Mouse (Mus musculus): ENCODE results near the gene Adgrb3.
"Not testable (repeated sequence)": the region's sequence is repeated elsewhere in the genome, so short reads cannot be mapped to it uniquely, and the experiment has no call there.

Gene Adgrb3

DNA sequence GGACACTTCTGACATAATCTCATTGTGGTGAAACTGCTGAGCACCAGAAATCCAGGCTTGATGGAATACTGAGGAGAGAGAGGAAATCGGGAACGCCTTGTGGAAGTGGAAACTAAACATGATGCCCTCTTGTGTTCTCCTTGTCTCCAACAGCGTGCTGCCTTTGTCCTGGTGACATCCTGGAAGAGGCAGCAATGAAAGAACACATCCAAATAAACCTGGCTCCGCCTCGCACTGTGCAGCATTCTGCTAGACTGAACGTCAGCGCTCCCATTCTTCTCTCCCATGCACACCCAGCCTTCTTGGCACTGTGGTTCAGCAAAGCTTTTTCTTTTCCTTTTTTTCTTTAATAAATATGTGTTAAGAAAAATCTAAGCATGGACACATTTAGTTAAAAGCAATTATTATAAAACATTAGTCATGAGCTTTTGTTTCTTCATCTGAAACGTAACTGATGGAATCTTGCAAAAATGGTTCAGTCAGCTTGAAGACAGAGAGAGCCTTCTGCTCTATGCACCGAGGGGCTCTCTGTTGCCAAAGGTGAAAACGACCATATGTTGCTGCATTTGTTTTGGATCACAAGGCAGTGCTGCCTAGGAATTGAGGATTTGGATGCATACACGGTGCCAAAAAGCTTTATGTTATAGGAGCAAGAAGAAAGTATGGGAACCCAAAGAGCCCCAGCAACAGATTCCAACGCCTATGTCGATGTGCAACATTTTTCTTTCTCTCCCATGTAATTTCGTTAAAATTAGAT, 743.7 kb downstream of the Adgrb3 start:
- no peak for DNase-seq

DNA sequence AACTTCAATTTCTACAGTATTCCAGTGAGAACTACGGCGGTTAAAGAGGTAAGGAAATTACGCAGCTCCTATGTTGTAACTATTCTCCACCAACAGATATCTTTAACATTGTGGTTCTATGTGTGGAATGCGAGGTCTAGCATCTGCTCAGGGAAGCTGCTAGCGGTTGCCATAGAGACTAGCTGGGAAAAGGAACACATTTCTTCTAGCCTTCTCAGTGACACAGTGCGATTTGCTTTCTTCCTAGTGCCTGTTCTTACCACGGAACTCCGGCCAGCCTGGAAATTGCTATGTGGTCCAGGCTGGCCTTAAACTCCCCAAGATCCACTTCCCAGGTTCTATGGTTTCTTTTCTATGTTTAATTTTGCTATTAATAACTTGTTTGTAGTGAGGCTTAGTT, 747.1 kb downstream of the Adgrb3 start:
- DNase-seq, result no peak

DNA sequence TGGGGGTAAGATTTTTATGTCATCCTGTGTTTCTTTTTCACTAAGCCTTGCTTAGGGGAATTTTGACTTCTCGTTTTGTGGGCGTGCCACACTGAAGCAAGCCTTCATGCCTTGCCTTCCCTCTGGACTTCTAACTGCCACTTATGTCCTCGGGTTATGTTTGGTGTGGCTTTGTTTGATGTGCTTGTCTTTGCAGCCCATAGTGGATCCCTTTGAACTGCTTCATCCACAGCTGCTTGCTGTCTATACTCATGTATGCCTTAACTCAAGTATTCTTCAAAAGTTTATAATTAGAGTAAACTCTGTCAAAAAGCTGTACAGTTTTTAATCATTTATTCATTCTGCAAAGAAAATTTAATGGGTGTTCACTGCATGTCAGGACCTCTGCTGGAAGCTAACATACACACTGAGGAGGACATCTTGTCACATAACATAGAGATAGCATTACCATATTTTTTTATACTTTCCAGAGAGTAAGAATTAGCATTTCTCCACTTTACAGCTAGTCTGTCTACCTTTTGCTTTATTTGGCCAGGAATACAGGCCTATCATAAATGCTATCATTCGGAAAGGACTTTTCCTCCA, 748.1 kb downstream of the Adgrb3 start:
- DNase-seq, result no peak

DNA sequence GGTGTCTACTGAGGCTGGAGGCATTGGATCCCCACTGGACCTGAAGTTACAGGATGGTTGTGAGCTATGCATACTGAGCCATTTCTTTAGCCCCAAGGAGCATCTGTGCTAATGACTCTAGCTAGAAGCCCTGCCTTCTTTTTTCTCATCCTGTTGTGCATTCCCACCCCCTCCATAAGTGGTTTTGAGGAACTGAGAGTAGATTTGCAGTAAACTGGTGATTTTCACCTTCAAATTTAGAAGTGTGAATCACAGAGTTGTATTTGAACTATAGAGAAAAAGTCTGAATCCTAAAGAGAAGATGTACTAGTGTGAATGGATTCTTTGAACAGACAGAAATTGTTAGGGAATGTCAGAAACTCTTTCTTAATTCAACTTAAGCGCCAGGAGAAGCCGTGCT, 750.1 kb downstream of the Adgrb3 start:
- no peak for DNase-seq

DNA sequence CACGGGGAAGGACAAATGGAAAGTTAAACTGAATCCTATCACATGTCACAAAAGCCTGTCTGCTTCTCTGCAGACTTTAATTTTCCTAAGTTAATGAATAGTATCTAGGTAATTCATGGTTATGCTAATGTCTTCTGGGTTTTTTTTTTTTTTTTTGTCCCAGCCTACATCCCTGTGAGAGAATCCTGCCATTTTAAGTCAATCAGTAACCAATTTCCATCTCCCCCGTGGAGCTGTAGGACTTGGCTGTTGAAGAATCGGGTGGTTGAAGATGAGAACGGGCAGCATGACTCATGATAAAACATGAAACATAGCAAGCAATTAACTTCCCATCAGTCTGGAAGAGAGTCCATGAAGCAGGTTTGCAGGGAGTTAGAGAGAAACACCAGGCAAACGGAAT, 753.6 kb downstream of the Adgrb3 start:
- DNase-seq, result no peak

DNA sequence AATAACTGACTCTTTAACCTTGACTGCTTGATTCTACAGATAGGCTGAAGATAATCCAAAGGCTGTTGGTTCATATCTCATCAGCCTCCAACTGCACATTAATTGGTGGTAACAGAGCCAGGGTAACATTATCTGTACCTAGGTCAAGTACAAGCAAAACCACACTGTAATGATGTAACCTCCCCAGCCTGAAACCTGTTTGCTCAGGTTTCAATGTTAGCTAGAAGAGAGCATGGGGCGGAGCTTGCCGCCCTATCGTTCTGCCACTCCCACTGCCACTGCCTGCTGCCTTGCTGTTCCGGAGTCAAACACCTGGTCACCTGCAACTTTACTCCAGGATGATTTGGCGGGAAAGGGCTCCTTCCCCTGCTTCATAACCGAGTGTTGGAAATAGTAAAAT, 765.5 kb downstream of the Adgrb3 start:
- DNase-seq, result no peak

DNA sequence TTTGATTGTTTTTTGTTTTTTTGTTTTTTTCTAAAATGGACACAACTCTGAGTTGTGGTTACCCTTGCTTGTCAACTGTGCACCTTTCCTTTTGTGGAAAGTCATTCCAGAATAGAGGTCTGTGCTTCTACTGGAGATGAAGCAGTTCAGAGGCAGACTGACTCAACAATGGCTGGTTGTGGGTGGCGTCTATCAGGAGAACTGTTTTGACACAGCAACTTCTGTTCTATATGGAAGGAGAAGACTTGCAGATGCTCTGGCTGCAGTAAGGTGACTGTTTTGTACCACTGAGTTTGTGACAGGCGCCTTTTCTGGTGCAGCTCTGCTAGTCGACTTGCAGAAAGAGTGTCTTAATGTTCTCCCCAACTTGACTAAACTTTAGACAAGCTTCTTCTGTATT, 768.6 kb downstream of the Adgrb3 start:
- DNase-seq, result no peak

DNA sequence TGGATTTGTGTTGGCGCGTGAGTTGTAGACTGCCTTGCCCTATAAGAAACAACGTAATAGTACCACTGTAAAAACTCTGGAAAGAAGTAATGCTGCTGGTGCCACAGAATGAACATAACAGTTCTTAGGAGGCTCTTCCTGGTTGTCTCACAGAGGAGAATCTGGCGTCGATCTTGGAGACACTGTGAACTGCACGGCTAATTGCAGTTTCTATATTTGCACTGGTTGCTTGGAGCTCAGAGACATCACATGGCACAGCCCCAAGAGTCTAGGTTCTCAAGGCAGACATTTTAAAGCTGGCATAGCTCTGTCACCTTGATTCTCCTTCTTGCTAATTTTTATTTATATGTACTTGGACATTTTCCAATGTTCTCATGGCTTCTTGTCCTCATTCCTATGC, 769.3 kb downstream of the Adgrb3 start:
- no peak for DNase-seq

DNA sequence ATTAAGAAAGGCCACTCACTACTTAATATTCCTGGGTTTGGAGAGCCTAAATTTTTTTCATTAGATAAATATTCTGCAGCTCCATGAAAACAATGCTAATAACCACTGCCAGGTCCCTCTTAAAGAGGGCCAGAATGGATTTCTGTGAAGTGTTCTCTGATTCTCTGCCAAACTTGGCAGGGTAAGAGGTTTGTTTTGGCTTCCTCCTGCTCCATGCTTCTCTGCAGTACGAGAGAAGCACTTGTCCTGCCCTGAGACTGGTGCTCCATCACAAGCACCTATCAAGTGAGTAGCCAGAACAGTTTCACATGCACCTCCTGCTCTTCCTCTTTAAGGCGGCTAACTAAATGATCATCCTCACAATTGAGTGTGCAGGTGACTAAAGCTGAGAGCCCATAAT, 771.9 kb downstream of the Adgrb3 start:
- DNase-seq, result no peak

DNA sequence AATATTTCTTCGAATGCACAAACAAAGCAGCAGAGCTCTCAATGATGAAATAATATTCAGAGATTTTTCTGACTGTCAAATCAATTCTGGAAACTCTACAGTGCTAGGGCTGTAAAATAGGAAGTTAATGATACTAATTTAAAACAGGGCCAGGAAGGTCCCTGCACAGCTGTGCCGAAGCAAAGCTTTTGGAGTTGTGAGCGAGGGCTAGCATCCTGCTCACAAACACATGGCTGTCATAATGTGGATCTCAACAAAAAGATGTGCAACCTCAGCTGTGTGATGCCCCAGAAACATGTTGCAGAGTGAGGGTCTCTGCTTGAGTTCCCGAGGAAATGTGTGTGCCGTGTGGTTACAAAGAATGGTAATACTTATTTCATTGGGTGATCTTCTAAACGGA, 772.3 kb downstream of the Adgrb3 start:
- DNase-seq, result no peak

DNA sequence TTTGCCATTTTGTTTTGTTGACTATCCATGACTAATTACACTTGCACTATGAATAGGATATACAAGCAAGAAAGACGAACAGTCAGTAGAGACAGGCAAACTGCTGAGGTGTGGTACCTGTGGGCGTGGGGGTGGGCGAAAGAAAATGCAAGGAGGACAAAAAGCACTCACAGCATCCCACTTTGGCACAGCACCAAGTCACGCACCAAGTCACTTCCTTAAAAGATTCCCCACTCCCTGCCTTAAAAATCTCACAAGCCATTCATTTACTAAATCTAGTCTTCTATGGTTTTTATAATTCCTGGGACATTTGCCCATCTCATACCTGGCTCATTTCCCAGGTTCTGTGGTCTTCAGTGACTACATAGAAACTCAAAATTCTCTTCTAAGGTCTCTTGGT, 787.4 kb downstream of the Adgrb3 start:
- DNase-seq, result no peak

DNA sequence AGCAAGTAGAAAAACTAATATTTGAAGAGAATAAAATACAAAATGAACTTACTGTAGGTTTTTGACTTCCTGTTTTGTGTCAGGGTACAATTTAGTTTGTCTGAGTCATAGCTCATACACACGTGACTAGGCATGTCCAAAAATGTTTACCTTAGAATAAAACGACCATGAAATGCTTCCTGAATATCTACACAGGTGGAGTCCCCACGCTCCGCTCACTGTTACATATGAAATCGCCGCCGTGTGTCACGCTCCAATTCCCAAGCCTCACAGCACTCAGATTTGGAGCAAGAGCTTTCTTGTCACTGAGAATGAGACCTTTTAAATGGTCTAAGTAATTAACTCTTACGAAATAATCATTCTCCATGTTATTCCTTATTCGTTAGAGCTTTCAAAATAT, 795.3 kb downstream of the Adgrb3 start:
- DNase-seq, result no peak

DNA sequence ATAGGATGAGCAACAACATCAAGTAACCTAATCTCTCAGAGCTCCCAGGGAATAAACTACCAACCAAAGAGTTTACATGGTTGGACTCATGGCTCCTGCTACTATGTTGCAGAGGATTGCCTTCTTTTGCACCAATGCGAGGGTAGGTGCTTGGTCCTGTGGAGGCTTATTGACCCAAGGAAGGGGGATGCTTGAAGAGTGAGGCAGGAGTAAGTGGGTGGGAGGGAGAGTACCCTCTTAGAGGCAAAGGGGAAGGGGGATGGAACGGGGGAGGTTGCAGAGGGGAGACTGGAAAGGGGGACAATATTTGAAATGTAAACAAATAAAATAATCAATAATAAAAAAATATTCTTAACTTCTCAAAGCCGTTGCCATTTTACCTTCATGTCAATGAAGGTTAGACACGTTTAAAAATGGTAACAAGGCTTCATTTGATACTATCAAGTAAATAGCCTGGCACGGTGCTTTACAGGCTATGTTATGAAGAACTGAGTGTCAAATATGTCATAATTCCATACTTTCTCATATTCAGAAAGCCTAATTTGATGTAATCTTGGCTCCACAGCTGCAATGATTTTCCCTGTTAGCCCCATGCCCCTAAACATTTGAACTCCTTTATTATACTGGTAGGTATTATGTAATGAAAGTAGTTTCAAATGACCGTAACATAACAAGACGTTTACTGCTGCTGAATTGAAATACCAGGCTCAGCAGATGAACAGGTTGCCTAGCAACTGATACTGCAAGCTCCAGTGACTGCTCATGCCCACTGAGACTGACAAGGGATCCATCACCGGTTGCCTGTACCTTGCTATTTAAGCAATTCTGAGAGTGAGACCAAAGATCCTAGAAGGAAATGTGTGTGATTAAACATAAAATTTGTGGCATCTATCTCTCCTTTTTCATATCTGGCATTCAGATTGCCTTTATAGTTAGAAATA, 796.1 kb downstream of the Adgrb3 start:
- no peak for DNase-seq

DNA sequence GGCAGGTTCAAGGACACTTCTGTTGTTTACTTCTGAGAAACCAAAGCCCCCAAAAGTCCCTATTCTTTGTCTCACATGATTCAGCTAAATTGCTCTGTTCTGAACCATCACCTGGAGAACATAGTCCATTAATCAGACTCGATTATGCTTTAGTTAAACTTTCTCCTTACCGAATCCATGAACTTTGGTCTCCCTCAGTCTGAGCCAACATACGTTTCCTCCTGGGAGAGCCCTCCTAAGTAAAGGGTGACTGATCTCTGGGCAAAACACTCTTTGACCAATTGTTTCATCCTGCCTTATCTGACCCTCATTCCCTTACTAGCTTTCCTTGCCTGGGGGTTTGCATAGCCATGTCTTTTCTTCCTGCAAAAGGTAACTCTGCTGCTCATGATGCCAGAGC, 806.4 kb downstream of the Adgrb3 start:
- DNase-seq, result peak; percentile 21

DNA sequence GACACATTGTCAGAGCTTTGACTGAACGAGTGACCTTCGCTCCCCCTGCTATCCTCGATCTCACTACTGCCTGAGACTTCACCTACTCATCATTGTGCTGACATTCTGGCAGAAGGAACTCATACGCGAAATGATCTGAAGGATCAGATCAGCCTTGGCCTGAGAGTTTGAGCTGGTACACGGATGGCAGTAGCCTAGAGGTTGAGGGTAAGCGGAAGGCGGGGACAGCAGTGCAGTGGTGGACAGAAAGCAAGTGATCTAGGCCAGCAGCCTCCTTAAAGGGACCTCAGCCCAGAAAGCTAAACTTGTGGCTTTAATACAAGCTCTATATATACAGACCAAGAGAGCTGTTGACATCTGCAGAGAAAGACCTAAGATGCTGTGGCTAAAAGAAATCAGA, 811.7 kb downstream of the Adgrb3 start:
- not testable (repeated sequence) for DNase-seq

All from kidney, postnatal 10 days (tissue).